Mouse (Mus musculus): ENCODE data around the gene Timm13. TPM values are rescaled to one million over a fixed set of nuclear protein-coding genes. Genes with fewer than 3 reads are reported as not detected.

The Timm13 gene
- polyA plus RNA-seq, 1 experiment from 2014 or later: 331 TPM

- DNase-seq: peak; percentile 54
- peaks cover 40% of the 10 kb centered on the region for H3K4me1 ChIP-seq (ENCODE audit: control insufficient read depth, insufficient read depth, low read length)
Measured at GRCm38 (mm10) chr10:80930361-80931152, 29.8 kb upstream of the Timm13 start.

DNA sequence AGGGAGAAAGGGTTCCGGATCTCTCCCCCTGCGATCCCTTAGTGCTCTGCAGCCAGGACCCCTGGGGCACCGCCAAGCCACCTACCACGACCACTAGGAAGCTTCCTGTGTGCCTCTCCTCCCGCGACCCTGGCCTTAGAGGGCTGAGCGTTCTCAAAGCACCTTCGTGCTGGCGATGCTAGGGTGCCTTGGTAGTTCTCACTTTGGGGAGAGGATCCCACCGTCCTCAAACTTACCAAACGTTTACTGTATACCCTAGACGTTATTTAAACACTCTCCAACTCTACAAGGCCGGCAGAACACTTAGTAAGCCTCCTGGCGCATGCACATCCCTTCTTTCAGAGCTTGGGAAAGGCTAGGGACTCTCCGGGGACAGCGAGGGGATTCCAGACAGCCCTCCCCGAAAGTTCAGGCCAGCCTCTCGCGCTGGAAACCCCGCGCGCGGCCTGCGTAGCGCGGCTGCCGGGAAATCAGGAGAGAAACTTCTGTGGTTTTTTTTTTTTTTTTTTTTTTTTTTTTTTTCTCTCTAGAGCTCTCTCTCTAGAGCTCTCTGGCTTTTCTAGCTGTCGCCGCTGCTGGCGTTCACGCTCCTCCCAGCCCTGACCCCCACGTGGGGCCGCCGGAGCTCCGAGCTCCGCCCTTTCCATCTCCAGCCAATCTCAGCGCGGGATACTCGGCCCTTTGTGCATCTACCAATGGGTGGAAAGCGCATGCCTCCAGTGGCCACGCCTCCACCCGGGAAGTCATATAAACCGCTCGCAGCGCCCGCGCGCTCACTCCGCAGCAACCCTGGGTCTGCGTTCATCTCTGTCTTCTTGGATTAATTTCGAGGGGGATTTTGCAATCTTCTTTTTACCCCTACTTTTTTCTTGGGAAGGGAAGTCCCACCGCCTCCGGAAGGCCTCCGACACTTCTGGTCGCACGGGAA lies 28.8 kb upstream of the Timm13 start, which contains the start of gene Gadd45b:
Gadd45b (plus strand) TSS at position 775 of the 928 bp plus-strand sequence.
- Histone ChIP-seq H3K4me3 (replicated peaks; ENCODE audit: low read depth, low read length) (peak within 1 kb of the TSS; percentile 43), H3K27me3 (ENCODE audit: control insufficient read depth, insufficient read depth, low read length) (peaks cover 44% of the 10 kb centered on the region), H3K9me3 (ENCODE audit: control insufficient read depth, low read length) (no peaks in the 10 kb centered on the region), H3K36me3 (ENCODE audit: control insufficient read depth, insufficient read depth, low read length) (no peaks in the 10 kb centered on the region), H3K9ac (replicated peaks; ENCODE audit: low read length) (peak within 1 kb of the TSS; percentile 60), H3K4me1 (ENCODE audit: control insufficient read depth, insufficient read depth, low read length) (peaks cover 35% of the 10 kb centered on the region), H3K4me2 (ENCODE audit: low read length) (peak within 1 kb of the TSS; percentile 86), H3K27ac (replicated peaks; ENCODE audit: low read depth, low read length) (peak within 1 kb of the TSS; percentile 58)
- under 1% methylated on average over 56 of the region's 56 CpGs for WGBS
- ATAC-seq (ENCODE audit: low FRiP score, low TSS enrichment) (peak; percentile 90), DNase-seq (peak; percentile 99)

More at GRCm38 (mm10) chr10:80930361-80931152, 29.8 kb upstream of the Timm13 start:
- Histone ChIP-seq H3K4me3 (replicated peaks; ENCODE audit: low read depth, low read length) (peak overlapping the region; percentile 41), H3K27me3 (ENCODE audit: control insufficient read depth, insufficient read depth, low read length) (peaks cover 51% of the 10 kb centered on the region), H3K36me3 (ENCODE audit: control insufficient read depth, insufficient read depth, low read length) (no peaks in the 10 kb centered on the region), H3K9me3 (ENCODE audit: control insufficient read depth, low read length) (no peaks in the 10 kb centered on the region), H3K27ac (replicated peaks; ENCODE audit: low read depth, low read length) (no peak overlapping the region), H3K4me2 (ENCODE audit: low read length) (peak overlapping the region; percentile 86), H3K9ac (replicated peaks; ENCODE audit: low read length) (peak overlapping the region; percentile 37)
- no peak for ATAC-seq (ENCODE audit: low FRiP score, low TSS enrichment)
- WGBS: under 1% methylated on average over 45 of the region's 45 CpGs

- peak overlapping the region; percentile 43 for H3K4me3 ChIP-seq (replicated peaks; ENCODE audit: low read depth, low read length)
- peak overlapping the region; percentile 58 for H3K27ac ChIP-seq (replicated peaks; ENCODE audit: low read depth, low read length)
- no peaks in the 10 kb centered on the region for H3K36me3 ChIP-seq (ENCODE audit: control insufficient read depth, insufficient read depth, low read length)
- H3K9me3 ChIP-seq (ENCODE audit: control insufficient read depth, low read length): no peaks in the 10 kb centered on the region
- peaks cover 35% of the 10 kb centered on the region for H3K4me1 ChIP-seq (ENCODE audit: control insufficient read depth, insufficient read depth, low read length)
- peak overlapping the region; percentile 60 for H3K9ac ChIP-seq (replicated peaks; ENCODE audit: low read length)
- under 1% methylated on average over 48 of the region's 48 CpGs for WGBS
- peak overlapping the region; percentile 86 for H3K4me2 ChIP-seq (ENCODE audit: low read length)
- DNase-seq: peak; percentile 95
- peaks cover 36% of the 10 kb centered on the region for H3K27me3 ChIP-seq (ENCODE audit: control insufficient read depth, insufficient read depth, low read length)
- ATAC-seq (ENCODE audit: low FRiP score, low TSS enrichment): peak; percentile 57
Measured at GRCm38 (mm10) chr10:80928586-80929298, 28.0 kb upstream of the Timm13 start.

GRCm38 (mm10) chr10:80925472-80925871 lies 24.7 kb upstream of the Timm13 start:
- no peak overlapping the region for H3K27ac ChIP-seq (replicated peaks; ENCODE audit: low read depth, low read length)
- H3K4me2 ChIP-seq (ENCODE audit: low read length): no peak overlapping the region
- H3K4me1 ChIP-seq (ENCODE audit: control insufficient read depth, insufficient read depth, low read length): peaks cover 17% of the 10 kb centered on the region
- no peak for ATAC-seq (ENCODE audit: low FRiP score, low TSS enrichment)
- H3K4me3 ChIP-seq (replicated peaks; ENCODE audit: low read depth, low read length): no peak overlapping the region
- no peak overlapping the region for H3K9ac ChIP-seq (replicated peaks; ENCODE audit: low read length)
- no peak for DNase-seq
- WGBS: 34% methylated on average over 3 of the region's 3 CpGs
- H3K27me3 ChIP-seq (ENCODE audit: control insufficient read depth, insufficient read depth, low read length): 0 out of 2 replicates have a peak, but pooled peaks cover 8% of the 10 kb centered on the region
- H3K9me3 ChIP-seq (ENCODE audit: control insufficient read depth, low read length): no peaks in the 10 kb centered on the region
- no peaks in the 10 kb centered on the region for H3K36me3 ChIP-seq (ENCODE audit: control insufficient read depth, insufficient read depth, low read length)

- ATAC-seq (ENCODE audit: low FRiP score, low TSS enrichment): no peak
- H3K9me3 ChIP-seq (ENCODE audit: control insufficient read depth, low read length): no peaks in the 10 kb centered on the region
- WGBS: 3% methylated on average over 16 of the region's 16 CpGs
Measured at GRCm38 (mm10) chr10:80921923-80922322, 21.2 kb upstream of the Timm13 start.

GRCm38 (mm10) chr10:80917779-80918434 lies 17.1 kb upstream of the Timm13 start, which contains the start of gene Lmnb2:
Gene Lmnb2 (minus strand): TSS chr10:80918245.
- peaks cover 17% of the 10 kb centered on the region; the same call in 1 of the 2 replicates for H3K4me1 ChIP-seq (ENCODE audit: control insufficient read depth, insufficient read depth, low read length)
- DNase-seq (peak; percentile 94), ATAC-seq (ENCODE audit: low FRiP score, low TSS enrichment) (peak; percentile 78)
- H3K9me3 ChIP-seq (ENCODE audit: control insufficient read depth, low read length): no peaks in the 10 kb centered on the region
- H3K36me3 ChIP-seq (ENCODE audit: control insufficient read depth, insufficient read depth, low read length): peaks cover 23% of the 10 kb centered on the region
- peak within 1 kb of the TSS; percentile 81 for H3K9ac ChIP-seq (replicated peaks; ENCODE audit: low read length)
- H3K4me2 ChIP-seq (ENCODE audit: low read length): peak within 1 kb of the TSS; percentile 96
- H3K27ac ChIP-seq (replicated peaks; ENCODE audit: low read depth, low read length): peak within 1 kb of the TSS; percentile 74
- H3K27me3 ChIP-seq (ENCODE audit: control insufficient read depth, insufficient read depth, low read length): 0 out of 2 replicates have a peak, but pooled peaks cover 4% of the 10 kb centered on the region
- under 1% methylated on average over 61 of the region's 61 CpGs for whole genome bisulfite sequencing
- H3K4me3 ChIP-seq (replicated peaks; ENCODE audit: low read depth, low read length): peak within 1 kb of the TSS; percentile 81

More at GRCm38 (mm10) chr10:80921923-80922322, 21.2 kb upstream of the Timm13 start:
- peak; percentile 29 for DNase-seq
- H3K9ac ChIP-seq (replicated peaks; ENCODE audit: low read length): peak overlapping the region; percentile 20; the same call in 1 of the 2 replicates
- no peak overlapping the region for H3K27ac ChIP-seq (replicated peaks; ENCODE audit: low read depth, low read length)
- H3K36me3 ChIP-seq (ENCODE audit: control insufficient read depth, insufficient read depth, low read length): no peaks in the 10 kb centered on the region
- peak overlapping the region; percentile 41 for H3K4me2 ChIP-seq (ENCODE audit: low read length)
- 0 out of 2 replicates have a peak, but pooled peaks cover 4% of the 10 kb centered on the region for H3K27me3 ChIP-seq (ENCODE audit: control insufficient read depth, insufficient read depth, low read length)
- peaks cover 8% of the 10 kb centered on the region; the same call in 1 of the 2 replicates for H3K4me1 ChIP-seq (ENCODE audit: control insufficient read depth, insufficient read depth, low read length)
- peak overlapping the region; percentile 2; the same call in 1 of the 2 replicates for H3K4me3 ChIP-seq (replicated peaks; ENCODE audit: low read depth, low read length)

GRCm38 (mm10) chr10:80917336-80917778 lies 16.6 kb upstream of the Timm13 start:
- ATAC-seq (ENCODE audit: low FRiP score, low TSS enrichment) (peak; percentile 15; the same call in 1 of the 2 replicates), DNase-seq (peak; percentile 27)
- peak overlapping the region; percentile 81 for H3K9ac ChIP-seq (replicated peaks; ENCODE audit: low read length)
- H3K4me2 ChIP-seq (ENCODE audit: low read length): peak overlapping the region; percentile 96
- peaks cover 27% of the 10 kb centered on the region for H3K36me3 ChIP-seq (ENCODE audit: control insufficient read depth, insufficient read depth, low read length)
- WGBS: 3% methylated on average over 15 of the region's 15 CpGs
- no peaks in the 10 kb centered on the region for H3K9me3 ChIP-seq (ENCODE audit: control insufficient read depth, low read length)
- H3K27me3 ChIP-seq (ENCODE audit: control insufficient read depth, insufficient read depth, low read length): 0 out of 2 replicates have a peak, but pooled peaks cover 4% of the 10 kb centered on the region
- H3K4me3 ChIP-seq (replicated peaks; ENCODE audit: low read depth, low read length): peak overlapping the region; percentile 81
- H3K4me1 ChIP-seq (ENCODE audit: control insufficient read depth, insufficient read depth, low read length): peaks cover 17% of the 10 kb centered on the region; the same call in 1 of the 2 replicates
- peak overlapping the region; percentile 74 for H3K27ac ChIP-seq (replicated peaks; ENCODE audit: low read depth, low read length)

Data from midbrain, embryonic 14.5 days (tissue).